Mouse (Mus musculus) embryo, embryonic 11.5 days (tissue): ENCODE results near the gene Phlpp2.
"Not testable (repeated sequence)": the region's sequence is repeated elsewhere in the genome, so short reads cannot be mapped to it uniquely, and the experiment has no call there.

Source experiments
- DNase-seq: peaks from one replicate; pipeline ENCODE4 v3.0.0-alpha.2; 2012; ENCODE audit warnings: low read depth, low spot score

The Phlpp2 gene

GRCm38 (mm10) chr8:109868003-109868679 lies at the start of gene Phlpp2:
TSS of gene Phlpp2 (plus strand) at chr8:109868542.
- peak; percentile 89 for DNase-seq

DNA sequence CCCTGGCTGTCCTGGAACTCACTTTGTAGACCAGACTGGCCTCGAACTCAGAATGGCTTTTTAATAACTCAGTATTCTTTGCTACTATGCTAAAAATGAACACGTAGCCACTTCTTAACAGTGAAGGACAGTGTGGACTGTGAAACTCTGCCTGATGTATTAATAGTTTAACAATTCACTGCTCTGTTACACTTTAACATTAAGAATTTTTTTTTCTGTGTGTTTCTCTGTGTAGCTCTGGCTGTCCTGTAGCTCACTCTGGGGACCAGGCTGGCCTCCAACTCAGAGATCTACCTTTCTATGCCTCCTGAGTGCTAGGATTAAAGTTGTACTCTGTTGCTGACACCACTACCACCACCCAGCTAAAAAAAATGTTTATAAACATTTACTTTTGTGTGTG lies 44.8 kb upstream of the Phlpp2 start:
- DNase-seq: no peak

DNA sequence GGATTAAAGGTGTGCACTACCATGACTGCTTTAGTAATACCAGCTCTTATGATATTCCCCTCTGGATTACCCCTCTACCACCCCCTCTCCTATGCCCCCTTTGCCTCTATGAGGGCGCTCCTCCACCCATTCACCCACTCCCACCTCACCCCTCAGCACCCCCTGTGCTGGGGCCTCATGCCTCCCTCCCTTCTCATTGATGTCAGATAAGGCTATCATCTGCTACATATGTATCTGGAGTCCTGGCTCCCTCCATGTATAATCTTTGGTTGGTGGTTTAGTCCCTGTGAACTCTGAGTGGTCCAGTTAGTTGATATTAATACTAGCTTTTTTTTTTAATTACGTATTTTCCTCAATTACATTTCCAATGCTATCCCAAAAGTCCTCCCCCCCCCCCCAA lies 28.5 kb upstream of the Phlpp2 start:
- DNase-seq: no peak

GRCm38 (mm10) chr8:109842468-109842867 lies 25.9 kb upstream of the Phlpp2 start:
- DNase-seq: no peak

- DNase-seq: no peak
Measured at GRCm38 (mm10) chr8:109847866-109848265, 20.5 kb upstream of the Phlpp2 start.

GRCm38 (mm10) chr8:109848981-109849380 lies 19.4 kb upstream of the Phlpp2 start:
- no peak for DNase-seq

GRCm38 (mm10) chr8:109853423-109853822 lies 14.9 kb upstream of the Phlpp2 start:
- DNase-seq: peak; percentile 54

DNA sequence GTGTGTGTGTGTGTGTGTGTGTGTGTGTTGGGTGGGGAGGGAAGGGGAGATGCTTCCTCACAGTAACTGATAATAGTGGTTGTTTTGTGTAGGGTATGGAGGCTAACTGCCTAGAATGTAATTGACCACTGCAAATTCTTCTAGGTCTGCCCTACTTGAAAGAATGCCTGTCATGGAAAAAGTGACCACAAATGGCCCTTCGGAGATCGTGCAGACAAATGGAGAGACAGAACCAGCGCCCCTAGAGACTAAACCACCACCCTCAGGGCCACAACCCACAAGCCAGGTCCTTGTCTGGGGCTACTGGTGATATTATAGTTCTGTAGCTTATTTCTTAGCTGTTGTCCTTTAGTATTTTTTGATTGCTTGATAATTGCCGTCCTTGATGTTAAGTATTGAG lies 13.8 kb upstream of the Phlpp2 start:
- DNase-seq: no peak

DNA sequence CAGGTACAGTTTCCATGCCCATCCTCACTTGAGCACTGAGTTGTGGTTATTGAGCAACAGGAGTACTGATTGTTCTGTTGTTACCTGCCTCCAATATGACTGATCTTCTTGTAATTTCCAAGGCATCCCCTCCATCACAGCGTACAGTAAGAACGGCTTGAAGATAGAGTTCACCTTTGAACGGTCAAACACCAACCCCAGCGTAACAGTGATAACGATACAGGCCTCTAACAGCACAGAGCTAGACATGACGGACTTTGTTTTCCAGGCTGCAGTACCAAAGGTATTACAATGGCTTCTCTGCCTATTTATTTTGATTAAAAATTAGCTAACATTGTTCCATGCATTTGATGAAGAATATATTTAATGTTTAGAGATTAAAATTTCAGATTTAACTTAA lies 12.9 kb upstream of the Phlpp2 start:
- no peak for DNase-seq

DNA sequence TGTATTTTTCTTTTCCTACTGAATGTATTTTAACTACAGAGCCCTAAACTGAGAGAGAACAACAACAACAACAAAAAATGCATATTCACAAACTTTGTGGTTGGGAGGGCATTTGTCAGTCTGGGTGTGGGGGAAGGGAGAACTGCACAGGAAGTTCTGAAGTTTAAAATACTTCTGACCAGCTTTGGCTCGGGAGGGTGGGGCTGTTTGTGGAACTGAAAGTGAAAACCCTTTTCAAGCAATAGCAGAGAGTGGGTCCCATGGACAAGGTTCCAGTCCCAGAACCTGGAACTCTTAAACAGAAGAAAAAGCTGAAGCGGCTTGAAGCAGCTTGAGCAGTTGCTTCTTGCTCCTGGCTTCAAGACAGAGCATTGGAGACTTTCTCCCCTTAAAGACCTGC lies 4.9 kb upstream of the Phlpp2 start:
- DNase-seq: no peak

- no peak for DNase-seq
Measured at GRCm38 (mm10) chr8:109864798-109865197, 3.5 kb upstream of the Phlpp2 start.

DNA sequence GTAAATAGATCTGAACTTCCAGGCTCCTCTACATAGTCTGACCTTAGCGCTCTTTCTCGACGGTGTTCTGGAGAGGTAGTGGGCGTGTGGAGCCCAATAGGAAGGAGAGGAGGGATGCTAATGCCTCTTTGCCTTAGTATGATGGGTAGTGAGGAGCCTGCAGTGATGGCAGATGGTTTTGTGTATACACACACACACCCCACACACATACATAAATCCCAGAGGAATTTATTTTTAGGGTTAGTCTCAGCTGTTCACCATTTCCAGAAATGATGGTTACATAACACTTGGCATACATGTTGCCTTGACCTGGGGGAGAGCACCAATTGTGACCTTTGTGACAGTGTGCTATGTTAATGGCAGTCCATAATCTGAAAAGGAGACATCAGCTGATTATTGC lies 2.8 kb upstream of the Phlpp2 start:
- DNase-seq: no peak

- no peak for DNase-seq
Measured at GRCm38 (mm10) chr8:109866690-109867089, 1.7 kb upstream of the Phlpp2 start.

DNA sequence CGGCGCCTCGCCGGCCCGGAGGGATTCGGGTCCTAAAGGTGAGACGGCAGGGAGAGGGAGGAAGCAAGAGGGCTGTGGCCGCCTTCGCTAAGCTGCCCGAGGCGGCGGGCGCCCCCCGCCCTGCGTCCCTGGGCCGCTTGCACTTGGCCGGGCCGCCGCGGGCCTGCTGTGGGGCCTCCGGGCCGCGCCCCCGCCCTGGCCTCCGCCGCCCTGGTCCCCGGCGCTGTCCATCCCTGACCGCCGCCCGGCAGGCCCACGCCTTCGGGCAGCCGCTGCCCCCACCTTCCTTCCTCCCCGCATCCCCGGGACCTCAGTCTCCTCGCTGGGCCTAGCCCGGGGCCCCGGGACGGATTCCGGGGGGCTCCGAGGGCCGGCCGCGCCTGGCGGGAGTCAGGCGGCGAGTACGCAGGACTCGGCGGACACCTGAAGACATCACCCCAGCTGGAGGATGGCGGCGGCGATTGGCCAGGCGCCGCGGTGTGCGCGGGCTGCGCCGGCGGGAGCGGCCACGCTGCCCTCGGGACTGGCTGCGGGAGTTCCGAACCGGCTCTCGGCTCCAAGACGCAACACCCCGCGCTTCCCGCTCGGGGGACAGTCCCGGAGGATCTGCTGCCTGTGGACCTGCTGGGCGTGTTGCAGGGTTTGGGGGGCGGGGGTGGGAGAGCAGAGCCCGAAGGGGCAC lies 479 bp downstream of the Phlpp2 start:
- peak; percentile 37 for DNase-seq

GRCm38 (mm10) chr8:109871056-109871455 lies 2.7 kb downstream of the Phlpp2 start:
- DNase-seq: no peak

DNA sequence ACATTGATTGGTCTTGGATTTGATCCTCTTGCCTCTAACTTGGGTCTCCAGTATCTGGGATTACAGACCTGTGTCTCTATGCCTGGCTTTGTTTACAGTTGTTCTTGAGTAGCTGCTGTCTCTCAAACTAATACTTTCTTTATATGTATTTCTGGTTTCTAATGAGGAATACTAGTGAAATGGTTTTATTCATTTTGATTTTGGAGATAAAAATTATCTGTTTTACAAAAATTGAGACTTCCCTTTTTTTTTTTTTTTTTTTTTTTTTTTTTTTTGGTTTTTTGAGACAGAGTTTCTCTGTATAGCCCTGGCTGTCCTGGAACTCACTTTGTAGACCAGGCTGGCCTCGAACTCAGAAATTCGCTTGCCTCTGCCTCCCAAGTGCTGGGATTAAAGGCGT lies 5.5 kb downstream of the Phlpp2 start:
- not testable (repeated sequence) for DNase-seq

- DNase-seq: no peak
Measured at GRCm38 (mm10) chr8:109880012-109880662, 11.8 kb downstream of the Phlpp2 start.

DNA sequence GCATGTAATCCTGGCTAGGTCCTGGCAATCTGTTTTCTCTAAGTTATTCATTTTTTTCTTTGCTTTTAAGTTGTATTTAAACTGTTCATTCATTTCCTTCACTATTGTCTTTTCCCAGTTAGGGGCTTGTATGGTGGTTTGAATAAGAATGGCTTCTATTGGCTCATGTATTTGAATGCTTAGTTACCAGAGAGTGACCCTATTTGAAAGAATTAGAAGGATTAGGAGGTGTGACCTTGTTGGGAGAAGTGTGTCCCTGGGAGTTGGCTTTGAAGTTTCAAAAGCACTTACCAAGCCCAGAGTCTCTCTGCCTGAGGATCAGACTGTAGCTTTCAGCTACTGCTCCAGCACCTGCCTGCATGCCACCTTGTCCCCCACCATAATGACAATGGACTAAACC lies 17.0 kb downstream of the Phlpp2 start:
- DNase-seq: no peak

GRCm38 (mm10) chr8:109889211-109889610 lies 20.9 kb downstream of the Phlpp2 start:
- DNase-seq: no peak

DNA sequence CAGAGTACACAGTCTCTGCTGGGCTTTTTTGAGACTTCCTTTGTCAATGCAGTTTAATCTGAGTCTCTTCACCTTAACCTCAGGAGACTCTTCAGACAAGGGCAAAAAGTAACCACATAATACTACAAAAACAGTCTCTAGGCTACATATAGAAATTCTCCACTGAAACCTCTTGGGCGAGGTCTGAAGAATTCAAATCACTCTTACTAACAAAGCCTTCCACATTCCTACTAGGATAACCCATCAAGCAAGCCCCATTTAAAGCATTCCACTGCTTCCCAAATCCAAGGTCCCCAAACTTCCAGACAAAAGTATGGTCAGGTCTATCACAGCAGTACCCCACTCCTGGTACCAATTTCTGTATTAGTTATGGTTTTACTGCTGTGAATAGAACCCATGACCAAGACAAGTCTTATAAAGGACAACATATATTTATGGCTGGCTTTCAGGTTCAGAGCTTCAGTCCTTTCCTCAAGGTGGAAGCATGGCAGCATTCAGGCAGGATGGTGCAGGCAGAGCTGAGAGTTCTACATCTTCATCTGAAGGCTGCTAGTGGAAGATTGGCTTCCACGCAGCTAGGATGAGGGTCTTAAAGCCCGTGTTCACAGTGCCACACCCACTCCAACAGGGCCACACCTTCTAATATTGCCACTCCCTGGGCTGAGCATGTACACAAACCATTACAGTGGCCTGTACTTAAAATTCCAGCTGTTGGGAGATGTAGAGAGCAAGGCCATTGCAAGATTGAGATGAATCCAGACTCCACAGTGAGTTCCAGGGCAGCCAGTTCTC lies 22.6 kb downstream of the Phlpp2 start:
- no peak for DNase-seq

DNA sequence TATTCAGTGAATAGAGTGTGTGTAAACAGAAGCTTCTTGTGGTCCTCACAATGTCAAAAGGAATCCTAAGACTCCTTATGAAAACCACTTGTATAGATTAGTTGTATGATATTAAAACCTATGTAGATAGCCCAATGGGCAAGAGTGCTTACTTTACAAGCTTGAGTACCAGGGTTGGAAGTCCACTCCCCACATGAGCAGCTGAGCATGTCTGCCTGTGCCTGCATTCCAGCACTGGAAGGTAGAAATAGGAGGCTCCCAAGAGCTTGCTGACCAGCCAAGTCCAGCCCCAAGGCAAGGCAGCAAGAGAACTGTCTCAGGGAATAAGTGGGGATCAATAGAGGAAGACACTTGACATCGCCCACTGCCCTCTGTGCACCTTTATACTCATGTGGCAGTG lies 26.3 kb downstream of the Phlpp2 start:
- no peak for DNase-seq

DNA sequence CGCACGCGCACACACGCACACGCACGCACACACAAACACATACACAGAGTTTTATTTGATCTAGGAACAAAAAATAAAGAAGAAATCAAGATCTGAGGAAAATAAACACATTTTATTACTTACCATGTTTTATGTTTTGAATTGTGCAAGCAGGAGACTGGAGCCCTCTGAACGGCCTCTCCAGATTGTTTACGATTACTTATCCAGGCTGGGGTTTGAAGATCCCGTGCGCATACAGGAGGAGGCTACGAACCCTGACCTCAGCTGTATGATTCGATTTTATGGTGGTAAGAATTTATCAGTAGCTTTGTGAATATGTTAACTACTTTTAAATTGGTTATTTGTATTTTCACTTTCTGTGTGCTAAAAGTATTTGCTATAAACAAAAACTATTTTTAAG lies 27.0 kb downstream of the Phlpp2 start:
- DNase-seq: no peak
